Mouse (Mus musculus) myocyte (in vitro differentiated cells): ENCODE data around the gene Padi6.

Source experiments
- CEBPB ChIP-seq: IDR thresholded peaks from 2 replicates; pipeline ENCODE4 v1.6.1; 2011; ENCODE audit warnings: mild to moderate bottlenecking, moderate library complexity; ENCODE audit not compliant: poor library complexity, insufficient read depth, severe bottlenecking
- E2F4 ChIP-seq: IDR thresholded peaks from one replicate; pipeline ENCODE4 v1.6.1; 2011; ENCODE audit warnings: mild to moderate bottlenecking, control low read depth, moderate library complexity; ENCODE audit not compliant: insufficient read depth
- MAX ChIP-seq: IDR thresholded peaks from one replicate; pipeline ENCODE4 v1.6.1; 2011; ENCODE audit warnings: low read depth, mild to moderate bottlenecking, control low read depth
- MYOD1 ChIP-seq, 3 experiments: IDR thresholded peaks; one replicate each; pipeline ENCODE4 v1.6.1; 2011; ENCODE audit warnings: control low read depth in 2 of 3, low read depth in 2 of 3, mild to moderate bottlenecking in 2 of 3, moderate library complexity in 1 of 3; ENCODE audit not compliant: insufficient read length in 2 of 3, control insufficient read depth in 1 of 3
- MYOG ChIP-seq, 3 experiments: IDR thresholded peaks; one replicate each; pipeline ENCODE4 v1.6.1; 2011; ENCODE audit warnings: control low read depth in 2 of 3, low read depth in 2 of 3, mild to moderate bottlenecking in 2 of 3; ENCODE audit not compliant: insufficient read length in 2 of 3, control insufficient read depth in 1 of 3, insufficient read depth in 1 of 3
- POLR2A ChIP-seq: IDR thresholded peaks from one replicate; pipeline ENCODE4 v1.6.1; 2011; ENCODE audit warnings: low read depth, mild to moderate bottlenecking, control low read depth, moderate library complexity; ENCODE audit not compliant: insufficient read length
- POLR2AphosphoS2 ChIP-seq: IDR thresholded peaks from one replicate; pipeline ENCODE4 v1.6.1; 2011; ENCODE audit warnings: low read depth, control low read depth; ENCODE audit not compliant: insufficient read length
- REST ChIP-seq: IDR thresholded peaks from one replicate; pipeline ENCODE4 v1.6.1; 2011; ENCODE audit warnings: mild to moderate bottlenecking, control low read depth, moderate library complexity; ENCODE audit not compliant: insufficient read depth, insufficient read length
- SRF ChIP-seq: IDR thresholded peaks from one replicate; pipeline ENCODE4 v1.6.1; 2011; ENCODE audit warnings: low read depth; ENCODE audit not compliant: control insufficient read depth, insufficient read length
- TCF12 ChIP-seq: IDR thresholded peaks from one replicate; pipeline ENCODE4 v1.6.1; 2011; ENCODE audit warnings: mild to moderate bottlenecking, control low read depth; ENCODE audit not compliant: poor library complexity, insufficient read depth, severe bottlenecking
- TCF3 ChIP-seq: IDR thresholded peaks from one replicate; pipeline ENCODE4 v1.6.1; 2011; ENCODE audit warnings: low read depth, control low read depth; ENCODE audit not compliant: insufficient read length
- USF1 ChIP-seq: IDR thresholded peaks from one replicate; pipeline ENCODE4 v1.6.1; 2011; ENCODE audit warnings: low read depth, mild to moderate bottlenecking, control low read depth, moderate library complexity

DNA sequence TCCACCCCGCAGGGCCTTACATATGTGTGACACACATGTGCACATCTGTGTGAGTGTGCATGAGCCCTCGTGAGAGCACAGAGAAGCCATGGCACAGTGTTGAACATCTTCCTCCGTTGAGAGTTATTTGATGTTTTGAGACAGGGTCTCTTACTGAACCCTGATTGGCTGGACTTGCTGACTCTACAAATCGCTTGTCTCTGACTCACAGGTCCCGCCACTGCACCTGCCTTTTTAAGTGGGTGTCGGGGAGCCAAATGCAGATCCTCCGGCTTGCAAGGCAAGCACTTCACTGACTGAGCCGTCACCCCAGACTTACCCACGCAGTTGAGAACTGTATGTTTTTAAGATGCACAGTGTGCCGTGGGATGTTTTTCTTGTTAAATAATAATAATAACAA is 33.4 kb upstream of the Padi6 start:
- TF ChIP-seq MYOG (IDR thresholded peaks at IDR 0.05; ENCODE audit: control insufficient read depth in 1 of 3, insufficient read depth in 1 of 3, insufficient read length in 2 of 3, low read depth in 2 of 3) (no peak), USF1 (no peak), POLR2A (no peak), MYOD1 (IDR thresholded peaks at IDR 0.05; ENCODE audit: control insufficient read depth in 1 of 3, insufficient read length in 2 of 3, low read depth in 2 of 3) (peak in 1 of 3 experiments; percentile 53), TCF12 (no peak), E2F4 (no peak), POLR2AphosphoS2 (no peak), MAX (no peak), SRF (no peak), CEBPB (no peak), TCF3 (no peak), REST (no peak)
